Mouse (Mus musculus): Measurements from ENCODE around the gene Exoc6b. TPM values are rescaled to one million over a fixed set of nuclear protein-coding genes. Genes with fewer than 3 reads are reported as not detected.
"Not testable (repeated sequence)": the region's sequence is repeated elsewhere in the genome, so short reads cannot be mapped to it uniquely, and the experiment has no call there.

Gene Exoc6b
- total RNA-seq, 2 experiments from 2014 or later = 14.0 to 16.3 TPM

- intact Hi-C loops (cut with DNase I) = no loop called here
- no peak overlapping the region for H3K27ac ChIP-seq
- H3K4me3 ChIP-seq = no peak overlapping the region
- no peak for TF ChIP-seq CTCF (IDR thresholded peaks at IDR 0.05)
- no peak for DNase-seq
Measured at GRCm38 (mm10) chr6:84619166-84619565, 450.1 kb downstream of the Exoc6b start.

GRCm38 (mm10) chr6:84617051-84617450 is 452.3 kb downstream of the Exoc6b start:
- TF ChIP-seq CTCF (IDR thresholded peaks at IDR 0.05) = no peak
- DNase-seq = no peak
- no peak overlapping the region for H3K4me3 ChIP-seq
- intact Hi-C loops (cut with DNase I) = no loop called here
- H3K27ac ChIP-seq = no peak overlapping the region

- no peak for DNase-seq
- intact Hi-C loops (cut with DNase I) = no loop called here
- TF ChIP-seq CTCF (IDR thresholded peaks at IDR 0.05) = no peak
- H3K4me3 ChIP-seq = no peak overlapping the region
- H3K27ac ChIP-seq = no peak overlapping the region
Measured at GRCm38 (mm10) chr6:84616586-84616985, 452.7 kb downstream of the Exoc6b start.

- H3K27ac ChIP-seq = no peak overlapping the region
- TF ChIP-seq CTCF (IDR thresholded peaks at IDR 0.05) = no peak
- no peak for DNase-seq
- H3K4me3 ChIP-seq = no peak overlapping the region
- intact Hi-C loops (cut with DNase I) = no loop called here
Measured at GRCm38 (mm10) chr6:84613561-84613960, 455.8 kb downstream of the Exoc6b start.

GRCm38 (mm10) chr6:84601136-84601889 is 468.0 kb downstream of the Exoc6b start:
- DNase-seq = no peak
- TF ChIP-seq CTCF (IDR thresholded peaks at IDR 0.05) = no peak
- intact Hi-C loops (cut with DNase I) = no loop called here
- Histone ChIP-seq H3K27ac (no peak overlapping the region), H3K4me3 (no peak overlapping the region)

- not testable (repeated sequence) for H3K27ac ChIP-seq, H3K4me3 ChIP-seq, DNase-seq
- intact Hi-C loops (cut with DNase I) = loop anchor here (10.0 kb wide), 1 partner anchor 316 kb away; no protein-coding TSS in a partner anchor
Measured at GRCm38 (mm10) chr6:84599296-84599695, 470.0 kb downstream of the Exoc6b start.

GRCm38 (mm10) chr6:84598725-84599124 is 470.6 kb downstream of the Exoc6b start:
- intact Hi-C loops (cut with DNase I) = loop anchor here (10.0 kb wide), 1 partner anchor 316 kb away; no protein-coding TSS in a partner anchor
- DNase-seq = no peak
- no peak for TF ChIP-seq CTCF (IDR thresholded peaks at IDR 0.05)
- no peak overlapping the region for H3K27ac ChIP-seq
- no peak overlapping the region for H3K4me3 ChIP-seq

- TF ChIP-seq CTCF (IDR thresholded peaks at IDR 0.05) = no peak
Measured at GRCm38 (mm10) chr6:84594626-84595025, 474.7 kb downstream of the Exoc6b start.

GRCm38 (mm10) chr6:84593693-84594092 is 475.6 kb downstream of the Exoc6b start, which contains the start of gene Cyp26b1:
Cyp26b1 (minus strand) TSS chr6:84593908.
- no peak for DNase-seq
- Histone ChIP-seq H3K27ac (no peak within 1 kb of the TSS), H3K4me3 (no peak within 1 kb of the TSS)
- intact Hi-C loops (cut with DNase I) = loop anchor here (10.0 kb wide), 1 partner anchor 321 kb away; no protein-coding TSS in a partner anchor
- no peak for TF ChIP-seq CTCF (IDR thresholded peaks at IDR 0.05)

More at GRCm38 (mm10) chr6:84594626-84595025, 474.7 kb downstream of the Exoc6b start:
- Histone ChIP-seq H3K4me3 (no peak overlapping the region), H3K27ac (no peak overlapping the region)
- intact Hi-C loops (cut with DNase I) = loop anchor here (10.0 kb wide), 1 partner anchor 320 kb away; no protein-coding TSS in a partner anchor
- DNase-seq = no peak

- no peak for TF ChIP-seq CTCF (IDR thresholded peaks at IDR 0.05)
- no peak overlapping the region for H3K27ac ChIP-seq
- no peak for DNase-seq
- intact Hi-C loops (cut with DNase I) = loop anchor here (1.0 to 10.0 kb wide), 4 partner anchors 183 to 498 kb away; no protein-coding TSS in a partner anchor
- no peak overlapping the region for H3K4me3 ChIP-seq
Measured at GRCm38 (mm10) chr6:84590961-84591745, 478.2 kb downstream of the Exoc6b start.

GRCm38 (mm10) chr6:84589742-84590686 is 479.3 kb downstream of the Exoc6b start:
- DNase-seq = peak; percentile 91
- Histone ChIP-seq H3K4me3 (peak overlapping the region; percentile 49), H3K27ac (no peak overlapping the region)
- intact Hi-C loops (cut with DNase I) = loop anchor here (1.0 to 10.0 kb wide), 4 partner anchors 182 to 497 kb away; no protein-coding TSS in a partner anchor
- TF ChIP-seq CTCF (IDR thresholded peaks at IDR 0.05) = no peak; the same call in 1 of the 2 replicates
